Mouse (Mus musculus) duodenum, adult 2 months (tissue): ENCODE results near the gene Hist1h1d. TPM values are rescaled to one million over a fixed set of nuclear protein-coding genes. Genes with fewer than 3 reads are reported as not detected.

Experiments
- polyA plus RNA-seq: library from polyadenylated mRNA; depleted of rRNA; stranded (reverse); fragments of >200 nt; gene quantifications from 2 replicates; pipeline ENCODE4 v1.2.3, GENCODE M21; 2012; ENCODE audit warnings: low replicate concordance; rRNA removed

The Hist1h1d gene
- 0.11 and 0.13 TPM in 2 replicates for polyA plus RNA-seq

DNA sequence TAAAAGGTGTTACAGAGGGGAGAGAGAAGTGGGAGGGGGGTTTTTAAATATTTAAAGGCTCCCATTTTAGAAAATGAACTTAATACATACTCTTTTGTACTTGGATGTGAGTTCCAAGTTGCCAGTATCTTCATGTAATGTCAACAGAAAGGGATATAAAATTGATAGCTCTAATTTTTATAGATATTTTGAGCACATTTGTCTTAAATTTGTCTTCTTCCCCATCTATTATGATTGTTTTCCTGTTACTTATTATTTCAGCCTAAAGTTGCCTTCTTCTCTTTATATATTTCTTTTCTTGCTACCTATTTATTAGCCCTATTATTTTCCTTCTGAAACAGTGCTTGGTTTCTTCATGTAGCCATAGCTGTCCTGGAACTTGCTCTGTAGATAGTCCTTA lies at the start of gene Hist1h1d:
TSS of gene Hist1h1d (plus strand) at position 301 of the 400 bp plus-strand sequence.

DNA sequence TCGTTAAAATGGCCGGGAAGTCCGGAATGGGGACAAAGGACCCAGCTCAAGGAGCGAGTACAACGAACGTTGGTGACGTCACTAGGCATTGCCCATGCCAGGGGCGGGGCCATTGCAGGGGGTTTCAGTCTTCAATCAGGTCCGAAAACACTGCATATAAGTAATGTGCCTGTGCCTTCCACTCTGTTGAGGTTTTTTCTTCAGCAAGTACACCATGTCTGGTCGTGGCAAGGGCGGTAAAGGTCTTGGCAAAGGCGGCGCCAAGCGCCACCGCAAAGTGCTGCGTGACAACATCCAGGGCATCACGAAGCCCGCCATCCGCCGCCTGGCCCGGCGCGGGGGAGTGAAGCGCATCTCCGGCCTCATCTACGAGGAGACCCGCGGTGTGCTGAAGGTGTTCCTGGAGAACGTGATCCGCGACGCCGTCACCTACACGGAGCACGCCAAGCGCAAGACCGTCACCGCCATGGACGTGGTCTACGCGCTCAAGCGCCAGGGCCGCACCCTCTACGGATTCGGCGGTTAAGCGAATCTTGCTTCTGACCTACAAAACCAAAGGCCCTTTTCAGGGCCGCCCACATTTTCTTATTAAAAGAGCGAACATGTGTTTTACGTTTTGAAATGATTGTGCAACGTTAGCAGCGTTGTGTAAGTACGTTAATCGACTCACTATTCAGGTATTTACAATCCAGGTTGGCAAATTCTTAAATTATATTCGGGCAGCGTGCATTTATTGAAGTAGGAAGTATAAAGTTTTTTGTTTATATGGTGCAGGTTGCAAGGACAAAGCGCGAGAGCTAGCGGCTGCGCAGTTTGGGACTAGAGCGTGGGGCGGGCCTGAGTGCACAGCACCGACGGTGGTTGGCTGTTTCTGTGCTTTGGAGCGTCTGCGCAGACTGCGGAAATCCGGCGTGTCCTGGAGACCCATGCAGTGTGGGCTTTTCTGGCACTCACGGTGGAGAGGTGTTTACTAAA lies 21.9 kb upstream of the Hist1h1d start, which contains the start of gene Hist1h4h:
TSS of gene Hist1h4h (plus strand) at position 150 of the 975 bp plus-strand sequence.

DNA sequence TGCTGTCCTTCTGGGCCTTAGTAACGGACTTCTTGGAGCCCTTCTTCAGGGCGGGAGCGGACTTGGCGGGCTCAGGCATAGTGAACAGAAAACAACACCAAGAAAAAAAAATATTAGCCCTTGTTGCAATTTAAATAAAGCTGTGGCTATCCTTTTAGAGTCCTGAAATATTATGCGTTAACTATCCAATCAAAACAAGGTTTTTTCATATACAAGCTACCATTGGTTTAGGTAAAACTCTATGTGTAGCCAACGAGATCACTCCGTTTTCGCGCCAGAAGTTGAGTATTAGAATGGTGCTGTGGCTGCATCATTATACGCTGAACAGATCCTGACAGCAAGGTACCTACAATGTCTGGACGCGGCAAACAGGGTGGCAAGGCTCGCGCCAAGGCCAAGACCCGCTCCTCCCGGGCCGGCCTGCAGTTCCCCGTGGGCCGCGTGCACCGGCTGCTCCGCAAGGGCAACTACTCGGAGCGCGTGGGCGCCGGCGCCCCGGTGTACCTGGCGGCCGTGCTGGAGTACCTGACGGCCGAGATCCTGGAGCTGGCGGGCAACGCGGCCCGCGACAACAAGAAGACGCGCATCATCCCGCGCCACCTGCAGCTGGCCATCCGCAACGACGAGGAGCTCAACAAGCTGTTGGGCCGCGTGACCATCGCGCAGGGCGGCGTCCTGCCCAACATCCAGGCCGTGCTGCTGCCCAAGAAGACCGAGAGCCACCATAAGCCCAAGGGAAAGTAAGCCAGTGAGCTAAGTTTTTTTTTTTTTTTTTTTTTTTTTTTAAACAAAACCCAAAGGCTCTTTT lies 19.3 kb upstream of the Hist1h1d start, which contains the start of gene Hist1h2af:
TSS of gene Hist1h2af (plus strand) at position 347 of the 808 bp plus-strand sequence.

DNA sequence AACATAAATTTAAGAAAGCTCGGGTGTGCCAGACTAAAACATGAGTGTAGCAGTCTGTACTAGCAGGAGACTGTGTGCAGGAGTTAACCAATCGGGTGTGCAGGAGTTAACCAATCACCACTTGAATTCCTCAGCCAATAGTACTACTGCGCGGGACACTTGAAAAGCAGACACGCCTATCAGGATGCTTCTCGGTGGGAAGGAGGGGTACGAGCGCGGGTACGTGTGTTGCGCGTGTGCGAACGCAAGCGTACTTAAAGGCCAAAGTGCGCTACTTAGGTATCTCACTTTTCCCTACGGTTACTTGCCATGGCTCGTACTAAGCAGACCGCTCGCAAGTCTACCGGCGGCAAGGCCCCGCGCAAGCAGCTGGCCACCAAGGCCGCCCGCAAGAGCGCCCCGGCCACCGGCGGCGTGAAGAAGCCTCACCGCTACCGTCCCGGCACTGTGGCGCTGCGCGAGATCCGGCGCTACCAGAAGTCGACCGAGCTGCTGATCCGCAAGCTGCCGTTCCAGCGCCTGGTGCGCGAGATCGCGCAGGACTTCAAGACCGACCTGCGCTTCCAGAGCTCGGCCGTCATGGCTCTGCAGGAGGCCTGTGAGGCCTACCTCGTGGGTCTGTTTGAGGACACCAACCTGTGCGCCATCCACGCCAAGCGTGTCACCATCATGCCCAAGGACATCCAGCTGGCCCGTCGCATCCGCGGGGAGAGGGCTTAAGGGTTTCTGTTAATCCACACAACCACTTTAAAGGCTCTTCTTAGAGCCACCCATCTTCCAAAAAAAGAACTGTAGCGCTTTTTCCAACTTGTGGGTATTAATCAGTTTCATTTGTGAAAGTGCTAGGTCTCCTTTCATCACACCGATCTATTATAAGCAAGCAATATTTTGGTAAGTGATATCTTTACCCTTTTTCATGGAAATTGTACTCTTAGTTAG lies 17.7 kb upstream of the Hist1h1d start, which contains the start of gene Hist1h3g:
TSS of gene Hist1h3g (plus strand) at position 286 of the 939 bp plus-strand sequence.

DNA sequence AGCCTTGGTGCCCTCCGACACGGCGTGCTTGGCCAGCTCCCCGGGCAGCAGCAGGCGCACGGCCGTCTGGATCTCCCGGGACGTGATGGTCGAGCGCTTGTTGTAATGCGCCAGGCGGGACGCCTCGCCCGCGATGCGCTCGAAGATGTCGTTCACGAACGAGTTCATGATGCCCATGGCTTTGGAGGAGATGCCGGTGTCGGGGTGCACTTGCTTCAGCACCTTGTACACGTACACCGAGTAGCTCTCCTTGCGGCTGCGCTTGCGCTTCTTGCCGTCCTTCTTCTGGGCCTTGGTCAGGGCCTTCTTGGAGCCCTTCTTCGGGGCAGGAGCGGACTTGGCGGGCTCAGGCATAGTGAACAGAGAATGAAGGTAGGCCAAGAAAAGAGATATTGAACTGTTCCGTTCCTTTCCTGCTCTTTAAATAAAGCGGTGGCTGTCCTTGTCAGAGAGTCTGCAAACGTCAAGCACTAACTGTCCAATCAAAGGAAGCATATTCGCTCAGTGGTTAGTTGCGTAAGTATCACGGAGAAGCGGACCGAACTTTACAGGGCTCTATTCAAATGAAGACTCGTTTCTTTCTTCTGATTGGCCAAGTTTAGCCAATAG lies 10.0 kb upstream of the Hist1h1d start, which contains the start of gene Hist1h2bh:
TSS of gene Hist1h2bh (minus strand) at position 394 of the 609 bp plus-strand sequence.

DNA sequence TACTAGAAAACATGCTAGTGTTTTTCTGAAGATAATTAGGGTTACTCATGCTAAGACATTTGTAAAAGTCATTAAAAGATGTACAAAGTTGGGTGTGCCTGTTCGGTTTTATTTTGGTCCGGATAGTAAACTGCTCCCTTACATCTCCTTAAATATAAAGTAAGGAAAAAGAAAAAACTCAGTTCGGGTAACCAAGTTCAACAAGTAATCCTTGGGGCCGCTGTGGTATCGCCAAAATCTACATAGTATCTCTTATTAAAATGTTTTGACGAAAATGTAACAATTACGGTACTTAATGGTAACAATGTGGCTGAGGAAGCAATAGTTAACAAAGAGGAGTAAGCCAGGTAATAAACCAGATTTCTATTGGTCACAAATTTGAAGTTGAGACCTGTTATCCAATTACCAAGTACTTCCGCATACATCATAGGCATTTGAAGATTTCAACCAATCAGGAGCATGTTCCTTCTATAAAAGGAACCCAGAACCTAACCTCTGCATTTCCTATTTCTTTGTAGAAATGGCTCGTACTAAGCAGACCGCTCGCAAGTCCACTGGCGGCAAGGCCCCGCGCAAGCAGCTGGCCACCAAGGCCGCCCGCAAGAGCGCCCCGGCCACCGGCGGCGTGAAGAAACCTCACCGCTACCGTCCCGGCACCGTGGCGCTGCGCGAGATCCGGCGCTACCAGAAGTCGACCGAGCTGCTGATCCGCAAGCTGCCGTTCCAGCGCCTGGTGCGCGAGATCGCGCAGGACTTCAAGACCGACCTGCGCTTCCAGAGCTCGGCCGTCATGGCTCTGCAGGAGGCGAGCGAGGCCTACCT lies 8.9 kb upstream of the Hist1h1d start, which contains the start of gene Hist1h3f:
TSS of gene Hist1h3f (plus strand) at position 88 of the 822 bp plus-strand sequence.

DNA sequence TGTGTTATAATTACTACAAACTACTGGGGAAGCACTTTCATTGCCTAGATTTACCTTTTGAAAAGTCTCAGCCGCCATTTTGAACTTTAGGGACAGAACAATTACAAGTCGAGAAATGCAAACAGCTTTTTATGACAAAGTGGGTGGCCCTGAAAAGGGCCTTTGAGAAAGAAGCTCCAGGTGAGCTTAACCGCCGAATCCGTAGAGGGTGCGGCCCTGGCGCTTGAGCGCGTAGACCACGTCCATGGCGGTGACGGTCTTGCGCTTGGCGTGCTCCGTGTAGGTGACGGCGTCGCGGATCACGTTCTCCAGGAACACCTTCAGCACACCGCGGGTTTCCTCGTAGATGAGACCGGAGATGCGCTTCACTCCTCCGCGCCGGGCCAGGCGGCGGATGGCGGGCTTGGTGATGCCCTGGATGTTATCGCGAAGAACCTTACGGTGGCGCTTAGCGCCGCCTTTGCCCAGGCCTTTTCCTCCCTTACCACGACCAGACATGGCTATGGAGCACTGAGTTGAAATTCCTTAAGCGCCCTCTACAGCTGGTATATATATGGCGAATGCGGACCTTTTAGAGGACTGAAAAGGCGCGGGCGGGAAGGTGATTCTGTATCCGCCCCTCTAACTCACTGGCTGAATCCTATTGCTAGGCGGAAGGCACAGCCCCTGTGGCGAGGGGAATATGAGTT lies 1.8 kb upstream of the Hist1h1d start, which contains the start of gene Hist1h4f:
TSS of gene Hist1h4f (minus strand) at position 503 of the 689 bp plus-strand sequence.

DNA sequence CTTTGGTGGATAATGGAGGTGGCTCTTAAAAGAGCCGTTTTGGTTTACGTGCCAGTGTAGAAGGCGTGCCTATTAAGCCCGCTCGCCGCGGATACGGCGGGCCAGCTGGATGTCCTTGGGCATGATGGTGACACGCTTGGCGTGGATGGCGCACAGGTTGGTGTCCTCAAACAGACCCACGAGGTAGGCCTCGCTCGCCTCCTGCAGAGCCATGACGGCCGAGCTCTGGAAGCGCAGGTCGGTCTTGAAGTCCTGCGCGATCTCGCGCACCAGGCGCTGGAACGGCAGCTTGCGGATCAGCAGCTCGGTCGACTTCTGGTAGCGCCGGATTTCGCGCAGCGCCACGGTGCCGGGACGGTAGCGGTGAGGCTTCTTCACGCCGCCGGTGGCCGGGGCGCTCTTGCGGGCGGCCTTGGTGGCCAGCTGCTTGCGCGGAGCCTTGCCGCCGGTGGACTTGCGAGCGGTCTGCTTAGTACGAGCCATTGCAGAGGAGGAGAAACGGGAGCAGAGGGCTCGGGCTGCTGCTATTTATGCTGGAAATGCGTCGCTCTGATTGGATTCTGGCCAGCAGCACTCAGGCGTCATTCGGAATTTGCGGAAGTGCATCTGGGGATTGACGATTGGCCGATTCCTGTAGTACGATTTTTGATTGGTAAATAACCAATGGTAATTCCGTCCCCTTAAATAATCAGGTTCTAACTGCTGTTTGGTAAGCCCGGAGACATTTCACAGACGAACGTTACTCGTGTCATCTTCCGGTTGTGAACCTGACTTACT lies 9.0 kb downstream of the Hist1h1d start, which contains the start of gene Hist1h3e:
TSS of gene Hist1h3e (minus strand) at position 487 of the 777 bp plus-strand sequence.

DNA sequence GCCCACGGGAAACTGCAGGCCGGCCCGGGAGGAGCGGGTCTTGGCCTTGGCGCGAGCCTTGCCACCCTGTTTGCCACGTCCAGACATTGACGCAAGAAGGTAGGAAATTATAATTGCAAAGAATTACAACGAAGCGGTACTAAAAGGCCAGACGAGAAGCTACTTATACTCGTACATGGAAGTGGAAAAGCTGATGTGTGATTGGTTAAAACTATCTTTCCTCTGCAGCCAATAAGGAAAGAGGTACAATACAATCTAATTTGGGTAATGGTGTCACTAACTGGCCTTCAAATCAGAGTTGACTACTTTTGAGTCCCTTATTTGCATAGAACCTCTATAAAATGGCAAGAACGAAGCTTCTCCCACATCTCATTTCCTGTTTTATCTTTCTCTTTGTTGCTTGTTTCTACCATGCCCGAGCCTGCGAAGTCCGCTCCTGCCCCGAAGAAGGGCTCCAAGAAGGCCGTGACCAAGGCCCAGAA lies 18.0 kb downstream of the Hist1h1d start, which contains the start of the genes Hist1h2ae and Hist1h2bg:
TSS of gene Hist1h2ae (minus strand) at position 199 of the 482 bp plus-strand sequence.
TSS of gene Hist1h2bg (plus strand) at position 375 of the 482 bp plus-strand sequence.

DNA sequence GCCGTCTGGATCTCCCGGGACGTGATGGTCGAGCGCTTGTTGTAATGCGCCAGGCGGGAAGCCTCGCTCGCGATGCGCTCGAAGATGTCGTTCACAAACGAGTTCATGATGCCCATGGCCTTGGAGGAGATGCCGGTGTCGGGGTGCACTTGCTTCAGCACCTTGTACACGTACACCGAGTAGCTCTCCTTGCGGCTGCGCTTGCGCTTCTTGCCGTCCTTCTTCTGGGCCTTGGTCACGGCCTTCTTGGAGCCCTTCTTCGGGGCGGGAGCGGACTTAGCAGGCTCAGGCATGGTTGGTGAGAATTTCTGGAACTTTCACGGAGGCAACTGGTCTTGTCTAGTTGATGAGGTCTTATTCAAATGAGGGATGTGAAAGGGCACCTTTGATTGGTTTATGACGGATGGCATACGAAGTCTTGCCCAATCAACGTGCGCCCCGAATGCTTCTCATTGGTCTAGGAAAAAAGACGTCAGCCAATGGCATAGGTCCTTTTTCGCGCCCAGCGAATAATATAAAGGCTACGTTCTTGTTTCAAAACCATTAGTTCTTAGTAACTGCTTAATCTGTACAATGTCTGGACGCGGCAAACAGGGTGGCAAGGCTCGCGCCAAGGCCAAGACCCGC lies 20.9 kb downstream of the Hist1h1d start, which contains the start of the genes Hist1h2bf and Hist1h2ad:
TSS of gene Hist1h2bf (minus strand) at position 299 of the 627 bp plus-strand sequence.
TSS of gene Hist1h2ad (plus strand) at position 484 of the 627 bp plus-strand sequence.

DNA sequence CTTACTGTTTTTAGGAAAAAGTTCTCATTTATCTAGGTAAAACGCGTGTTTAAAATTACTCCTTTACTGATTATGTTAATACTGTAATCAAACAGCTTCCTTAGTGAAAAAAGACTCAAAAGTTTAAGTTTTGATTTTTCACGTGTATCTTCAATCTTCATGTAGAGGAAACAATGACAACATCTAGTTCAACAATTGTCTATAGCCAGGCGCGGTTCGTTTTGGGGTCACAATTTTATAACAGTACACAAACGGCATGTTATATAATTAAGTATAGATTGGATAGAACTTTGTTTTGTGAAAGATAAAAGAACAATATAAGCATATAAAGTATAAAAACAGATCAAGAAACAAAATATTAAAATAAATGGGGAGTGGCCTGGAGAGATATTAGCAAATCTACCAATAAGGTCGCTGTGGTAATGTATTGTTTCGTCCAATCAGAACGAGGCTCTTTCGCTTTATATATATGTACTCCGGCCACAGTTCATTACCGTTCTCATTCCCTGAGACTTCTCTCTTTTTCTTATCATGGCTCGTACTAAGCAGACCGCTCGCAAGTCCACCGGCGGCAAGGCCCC lies 22.3 kb downstream of the Hist1h1d start, which contains the start of gene Hist1h3d:
TSS of gene Hist1h3d (plus strand) at position 493 of the 581 bp plus-strand sequence.

DNA sequence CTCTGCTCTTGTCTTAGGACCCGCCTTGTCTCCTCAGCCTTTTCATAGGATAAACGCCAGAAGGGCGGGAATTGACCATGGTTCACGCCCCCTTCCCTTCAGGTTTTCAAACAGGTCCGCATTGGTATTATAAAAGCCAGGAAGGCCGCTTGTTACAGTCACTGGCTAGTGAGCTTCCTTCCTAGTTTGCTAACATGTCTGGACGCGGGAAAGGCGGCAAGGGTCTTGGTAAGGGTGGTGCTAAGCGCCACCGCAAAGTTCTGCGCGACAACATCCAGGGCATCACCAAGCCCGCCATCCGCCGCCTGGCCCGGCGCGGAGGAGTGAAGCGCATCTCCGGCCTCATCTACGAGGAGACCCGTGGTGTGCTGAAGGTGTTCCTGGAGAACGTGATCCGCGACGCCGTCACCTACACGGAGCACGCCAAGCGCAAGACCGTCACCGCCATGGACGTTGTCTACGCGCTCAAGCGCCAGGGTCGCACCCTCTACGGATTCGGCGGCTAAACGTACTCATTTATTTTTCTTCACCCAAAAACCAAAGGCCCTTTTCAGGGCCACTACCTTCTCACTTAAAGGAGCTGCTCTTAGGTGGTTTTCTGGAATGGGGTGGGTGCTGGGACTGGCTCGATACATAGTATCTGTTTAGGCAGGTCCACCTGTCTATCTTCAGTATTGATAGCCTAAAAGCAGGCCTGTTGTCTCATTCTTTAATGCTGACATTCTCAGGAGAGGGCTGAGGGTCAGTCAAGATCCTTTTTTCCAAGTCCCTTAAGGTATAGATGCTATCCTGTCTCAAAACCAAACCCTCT lies 28.6 kb downstream of the Hist1h1d start, which contains the start of gene Hist1h4d:
TSS of gene Hist1h4d (plus strand) at position 191 of the 811 bp plus-strand sequence.

